28 mouse cellular contexts compared by ENCODE assay signal in the genomic region with DNA sequence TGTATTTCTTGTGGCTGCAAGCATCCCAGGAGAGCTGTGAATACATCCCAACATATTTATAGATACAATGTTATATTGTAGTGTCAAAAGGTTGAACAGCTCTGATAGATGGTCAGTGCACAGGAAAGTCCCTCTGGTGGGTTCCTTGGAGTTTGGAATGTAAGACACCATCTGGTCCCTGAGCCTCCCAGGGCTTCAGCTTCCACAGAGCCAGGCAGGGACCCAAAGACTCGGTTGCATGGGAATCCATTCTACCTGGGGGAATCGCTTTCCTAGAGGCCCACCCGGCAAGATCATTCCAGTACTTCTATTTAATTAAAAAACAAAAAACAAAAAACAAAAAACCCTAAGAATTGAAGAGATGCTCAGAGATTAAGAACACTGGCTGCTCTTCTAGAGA.
"Had no signal": no experiment of that assay in that cellular context is flagged by ENCODE, and none has a peak within 500 bp of the region (broad histone marks: within the 10 kb centered on the region; RNA-seq: fewer than 3 reads in every experiment).

No protein-coding gene starts in this region.

- H3K4me2 ChIP-seq: heart, embryonic 12.5 days; hindbrain, embryonic 12.5 days; hindbrain, embryonic 14.5 days; intestine, embryonic 15.5 days; kidney, embryonic 15.5 days; limb, embryonic 12.5 days; liver, embryonic 11.5 days; liver, embryonic 13.5 days had no signal

- DNase-seq: gastrocnemius, adult 2 months; gastrocnemius, postnatal 10 days; gastrocnemius, postnatal 25 days; heart, adult 18-20 months; heart, postnatal 10 days; heart, postnatal 4 days; kidney, adult 2 months; kidney, adult 9 months; kidney, postnatal 10 days; kidney, postnatal 25 days; kidney, postnatal 4 days; layer of hippocampus, adult 9-11 months; liver; liver, embryonic 13.5 days had no signal

- H3K9ac ChIP-seq: heart, embryonic 12.5 days; hindbrain, embryonic 12.5 days; hindbrain, embryonic 14.5 days; intestine, embryonic 15.5 days; kidney, embryonic 15.5 days; limb, embryonic 12.5 days; liver, embryonic 13.5 days had no signal

- H3K36me3 ChIP-seq: heart, embryonic 10.5 days; heart, embryonic 12.5 days; hindbrain, embryonic 10.5 days; intestine, embryonic 15.5 days; kidney, embryonic 15.5 days; limb, embryonic 10.5 days; limb, embryonic 12.5 days; liver, embryonic 13.5 days had no signal

- ATAC-seq: hindbrain, embryonic 16.5 days; inflammation-experienced regulatory T-cells, adult 6 months; intestine, embryonic 15.5 days; intestine, postnatal 0 days had no signal

- H3K27me3 ChIP-seq: heart, embryonic 12.5 days; hindbrain, embryonic 12.5 days; intestine, embryonic 15.5 days; kidney, embryonic 15.5 days; limb, embryonic 12.5 days; liver, embryonic 13.5 days had no signal

- H3K4me3 ChIP-seq: gastrocnemius, adult 2 months; heart, embryonic 10.5 days; heart, embryonic 12.5 days; hindbrain, embryonic 10.5 days; hindbrain, embryonic 12.5 days; intestine, embryonic 15.5 days; kidney, embryonic 15.5 days; left cerebral cortex, adult 2 months; limb, embryonic 10.5 days; limb, embryonic 12.5 days; liver, embryonic 13.5 days had no signal

- H3K4me1 ChIP-seq: hindbrain, embryonic 10.5 days had no signal

- H3K9me3 ChIP-seq: heart, embryonic 10.5 days; heart, embryonic 12.5 days; hindbrain, embryonic 10.5 days; hindbrain, embryonic 12.5 days; intestine, embryonic 15.5 days; kidney, embryonic 15.5 days; limb, embryonic 10.5 days; limb, embryonic 12.5 days; liver, embryonic 13.5 days had no signal

- H3K27ac ChIP-seq: gastrocnemius, adult 2 months; heart, embryonic 10.5 days; hindbrain, embryonic 10.5 days; hindbrain, embryonic 12.5 days; hindbrain, embryonic 14.5 days; intestine, embryonic 15.5 days; kidney, embryonic 15.5 days; left cerebral cortex, adult 2 months; limb, embryonic 10.5 days; limb, embryonic 12.5 days; liver, embryonic 13.5 days had no signal
